Mouse (Mus musculus) lung, postnatal 0 days (tissue): ENCODE data around the gene Atp13a3. TPM values are rescaled to one million over a fixed set of nuclear protein-coding genes. Genes with fewer than 3 reads are reported as not detected.

Experiments used
- ATAC-seq: fragments of 200-750 bp; cut with Nextera tagmentation; 2 replicates; pipeline ENCODE4 v1.8.0; 2017; ENCODE audit warnings: moderate library complexity
- DNase-seq: peaks from one replicate; pipeline ENCODE4 v3.0.0-alpha.2; 2016; ENCODE audit warnings: low spot score
- H3K27ac ChIP-seq: fragments of 300-500 bp; sonication (generic); 2 replicates; pipeline ENCODE4 v1.5.1; 2014; ENCODE audit warnings: antibody characterized with exemption, mild to moderate bottlenecking, low read length, mixed read lengths
- H3K27me3 ChIP-seq: fragments of 300-500 bp; sonication (generic); replicated peaks from 2 replicates; pipeline ENCODE4 v1.6.1; 2014; ENCODE audit warnings: low read length, mixed read lengths; ENCODE audit not compliant: insufficient read depth
- H3K36me3 ChIP-seq: fragments of 300-500 bp; sonication (generic); 2 replicates; pipeline ENCODE4 v1.6.1; 2014; ENCODE audit warnings: low read length, mixed read lengths; ENCODE audit not compliant: insufficient read depth
- H3K4me1 ChIP-seq: fragments of 300-500 bp; sonication (generic); 2 replicates; pipeline ENCODE4 v1.6.1; 2014; ENCODE audit warnings: antibody characterized with exemption, low read depth, low read length, mixed read lengths; ENCODE audit not compliant: insufficient read depth
- H3K4me2 ChIP-seq: fragments of 300-500 bp; sonication (generic); replicated peaks from 2 replicates; pipeline ENCODE4 v1.6.1; 2014; ENCODE audit warnings: low read depth, mild to moderate bottlenecking, low read length, moderate library complexity, mixed read lengths
- H3K4me3 ChIP-seq: fragments of 300-500 bp; sonication (generic); 2 replicates; pipeline ENCODE4 v1.5.1; 2014; ENCODE audit warnings: low read depth, low read length
- H3K9ac ChIP-seq: fragments of 300-500 bp; sonication (generic); replicated peaks from 2 replicates; pipeline ENCODE4 v1.6.1; 2014; ENCODE audit warnings: low read depth, mild to moderate bottlenecking
- H3K9me3 ChIP-seq: fragments of 300-500 bp; sonication (generic); 2 replicates; pipeline ENCODE4 v1.6.1; 2016; ENCODE audit warnings: low read length, mixed read lengths
- CTCF ChIP-seq: IDR thresholded peaks from 2 replicates; pipeline ENCODE4 v1.5.1; 2016; ENCODE audit warnings: antibody characterized with exemption, mild to moderate bottlenecking
- EP300 ChIP-seq: IDR thresholded peaks from 2 replicates; pipeline ENCODE4 v1.6.1; 2016; ENCODE audit warnings: antibody characterized with exemption, mild to moderate bottlenecking, control low read depth
- WGBS: fragments of 180-500 bp; shearing (Covaris S2); extraction: QIAGEN DNeasy Blood & Tissue Kit; methylation state at CpG from one replicate; pipeline ENCODE4 v1.1.7; 2014; 5-methylcytosine and 5-hydroxymethylcytosine counted together
- polyA plus RNA-seq: library from polyadenylated mRNA; unstranded; fragments of >200 nt; fragmentation: Nextera tagmentation; extraction: Ambion mirVana; gene quantifications from 2 replicates; pipeline ENCODE4 v1.2.1, GENCODE M21; 2015

Gene Atp13a3
- polyA plus RNA-seq, 1 experiment from 2014 or later, result 19.3 TPM

GRCm38 (mm10) chr16:30424053-30424452, 18.3 kb upstream of the Atp13a3 start:
- H3K27me3 ChIP-seq, result no peaks in the 10 kb centered on the region
- no peaks in the 10 kb centered on the region for H3K9me3 ChIP-seq
- H3K4me1 ChIP-seq, result no peaks in the 10 kb centered on the region
- DNase-seq, result no peak
- TF ChIP-seq CTCF, result no peak
- TF ChIP-seq EP300, result no peak
- ATAC-seq, result no peak
- H3K27ac ChIP-seq, result no peak overlapping the region
- H3K4me3 ChIP-seq, result no peak overlapping the region
- H3K36me3 ChIP-seq, result no peaks in the 10 kb centered on the region
- no peak overlapping the region for H3K4me2 ChIP-seq
- no peak overlapping the region for H3K9ac ChIP-seq
- WGBS, result 63% methylated on average over 5 of the region's 5 CpGs

- Histone ChIP-seq H3K4me1 (no peaks in the 10 kb centered on the region), H3K9me3 (no peaks in the 10 kb centered on the region), H3K4me2 (no peak overlapping the region), H3K27ac (no peak overlapping the region), H3K9ac (no peak overlapping the region), H3K27me3 (no peaks in the 10 kb centered on the region), H3K36me3 (no peaks in the 10 kb centered on the region), H3K4me3 (no peak overlapping the region)
- WGBS, result 49% methylated on average over 2 of the region's 2 CpGs
- TF ChIP-seq EP300 (no peak), CTCF (no peak)
- DNase-seq (no peak), ATAC-seq (no peak)
These were observed 10.9 kb upstream of the Atp13a3 start for GRCm38 (mm10) chr16:30416707-30417106.

- Histone ChIP-seq H3K4me3 (no peak overlapping the region), H3K9ac (no peak overlapping the region), H3K9me3 (no peaks in the 10 kb centered on the region), H3K4me1 (no peaks in the 10 kb centered on the region), H3K27ac (no peak overlapping the region), H3K36me3 (no peaks in the 10 kb centered on the region), H3K27me3 (no peaks in the 10 kb centered on the region), H3K4me2 (no peak overlapping the region)
- 61% methylated on average over 5 of the region's 5 CpGs for WGBS
- TF ChIP-seq EP300 (no peak), CTCF (no peak)
- no peak for ATAC-seq
- DNase-seq, result no peak
These were observed 10.5 kb upstream of the Atp13a3 start for GRCm38 (mm10) chr16:30416284-30416683.

- no peak overlapping the region for H3K4me3 ChIP-seq
- 29% methylated on average over 3 of the region's 3 CpGs for WGBS
- TF ChIP-seq CTCF (no peak), EP300 (no peak)
- no peak overlapping the region for H3K4me2 ChIP-seq
- H3K4me1 ChIP-seq, result no peaks in the 10 kb centered on the region
- ATAC-seq, result no peak
- no peak for DNase-seq
- H3K36me3 ChIP-seq, result no peaks in the 10 kb centered on the region
- H3K9ac ChIP-seq, result no peak overlapping the region
- H3K9me3 ChIP-seq, result no peaks in the 10 kb centered on the region
- no peaks in the 10 kb centered on the region for H3K27me3 ChIP-seq
- H3K27ac ChIP-seq, result no peak overlapping the region
These were observed 6.9 kb upstream of the Atp13a3 start for GRCm38 (mm10) chr16:30412680-30413079.

GRCm38 (mm10) chr16:30410914-30411313, 5.1 kb upstream of the Atp13a3 start:
- Histone ChIP-seq H3K27ac (no peak overlapping the region), H3K4me2 (no peak overlapping the region), H3K4me1 (no peaks in the 10 kb centered on the region), H3K4me3 (no peak overlapping the region), H3K9me3 (no peaks in the 10 kb centered on the region), H3K36me3 (no peaks in the 10 kb centered on the region), H3K9ac (no peak overlapping the region), H3K27me3 (no peaks in the 10 kb centered on the region)
- no peak for TF ChIP-seq EP300
- no peak for ATAC-seq
- WGBS, result 82% methylated on average over 4 of the region's 4 CpGs
- no peak for DNase-seq

- no peak overlapping the region for H3K27ac ChIP-seq
- H3K9ac ChIP-seq, result no peak overlapping the region
- no peak for TF ChIP-seq EP300
- no peak for TF ChIP-seq CTCF
- no peak overlapping the region for H3K4me3 ChIP-seq
- WGBS, result 75% methylated on average over 2 of the region's 2 CpGs
- no peaks in the 10 kb centered on the region for H3K4me1 ChIP-seq
- H3K9me3 ChIP-seq, result no peaks in the 10 kb centered on the region
- H3K4me2 ChIP-seq, result no peak overlapping the region
- ATAC-seq, result no peak
- H3K36me3 ChIP-seq, result no peaks in the 10 kb centered on the region
- H3K27me3 ChIP-seq, result no peaks in the 10 kb centered on the region
- DNase-seq, result no peak
These were observed 1.7 kb upstream of the Atp13a3 start for GRCm38 (mm10) chr16:30407513-30407912.

GRCm38 (mm10) chr16:30403528-30403927, 2.2 kb downstream of the Atp13a3 start:
- no peaks in the 10 kb centered on the region for H3K36me3 ChIP-seq
- no peak for DNase-seq
- no peak overlapping the region for H3K4me3 ChIP-seq
- no peaks in the 10 kb centered on the region for H3K9me3 ChIP-seq
- WGBS, result 73% methylated on average over 3 of the region's 3 CpGs
- no peaks in the 10 kb centered on the region for H3K27me3 ChIP-seq
- ATAC-seq, result no peak
- H3K4me2 ChIP-seq, result no peak overlapping the region
- TF ChIP-seq CTCF (no peak), EP300 (no peak)
- H3K4me1 ChIP-seq, result no peaks in the 10 kb centered on the region
- H3K27ac ChIP-seq, result no peak overlapping the region
- no peak overlapping the region for H3K9ac ChIP-seq
